27 mouse cellular contexts compared by ENCODE assay signal in the genomic region with DNA sequence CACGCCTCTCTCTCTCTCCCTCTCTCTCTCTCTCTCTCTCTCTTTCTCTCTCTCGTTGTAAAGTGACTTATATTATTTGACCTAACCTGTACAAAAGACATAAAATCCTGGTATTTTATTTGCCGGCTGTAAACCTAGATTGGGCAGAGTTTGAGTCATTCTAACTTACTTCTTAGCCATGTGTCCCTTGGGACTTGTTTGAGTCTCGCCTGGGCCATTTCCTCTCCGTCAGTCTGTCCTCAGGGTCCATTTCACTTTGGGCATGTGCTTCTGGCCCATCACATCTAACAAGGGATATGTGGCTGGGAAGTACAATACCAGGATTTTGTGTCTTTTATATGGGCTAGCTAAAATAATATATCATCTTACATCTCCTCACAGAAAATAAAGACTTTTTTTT. TPM values are rescaled to one million over a fixed set of nuclear protein-coding genes. Genes with fewer than 3 reads are reported as not detected.
DNase-seq lines count a peak whose midpoint lies in the region; ATAC-seq and TF ChIP-seq lines count a peak whose summit lies in the region.
"Had no signal": no experiment of that assay in that cellular context is flagged by ENCODE, and none has a peak within 500 bp of the region (broad histone marks: within the 10 kb centered on the region; RNA-seq: fewer than 3 reads in every experiment).

No protein-coding gene starts in this region.

- H3K36me3 ChIP-seq in testis, adult 2 months (ENCODE audit: control insufficient read depth, insufficient read depth, low read length), result no peaks in the 10 kb centered on the region
- H3K36me3 ChIP-seq in CH12.LX (replicated peaks in 1 of 2; ENCODE audit: control insufficient read depth in 1 of 2, insufficient read depth in 1 of 2, low read length in 1 of 2), result no peaks in the 10 kb centered on the region
- no peaks in the 10 kb centered on the region for H3K36me3 ChIP-seq in forebrain, postnatal 0 days (ENCODE audit: insufficient read depth)
- H3K36me3 ChIP-seq: embryonic facial prominence, embryonic 13.5 days; embryonic facial prominence, embryonic 15.5 days; forebrain, embryonic 10.5 days; forebrain, embryonic 12.5 days had no signal

- no peak for TF ChIP-seq CTCF in testis, adult 2 months (IDR thresholded peaks at IDR 0.05; ENCODE audit: control insufficient read depth, insufficient read depth, insufficient replicate concordance, low read depth, low read length)
- no peak for TF ChIP-seq CTCF in CH12.LX (conservative IDR thresholded peaks at IDR 0.05 in 1 of 2, IDR thresholded peaks at IDR 0.05 in 1 of 2; ENCODE audit: low read depth in 2 of 2, low read length in 2 of 2)
- no peak for TF ChIP-seq CTCF in forebrain, postnatal 0 days (IDR thresholded peaks at IDR 0.05; ENCODE audit: low read depth)

- H3K27ac ChIP-seq in testis, adult 2 months (ENCODE audit: control insufficient read depth, insufficient read depth, low read depth, low read length), result no peak overlapping the region
- H3K27ac ChIP-seq in CH12.LX (ENCODE audit: insufficient read depth, low read depth), result no peak overlapping the region
- H3K27ac ChIP-seq in forebrain, postnatal 0 days (ENCODE audit: low read depth, low read length), result no peak overlapping the region
- H3K27ac ChIP-seq: embryonic facial prominence, embryonic 13.5 days; embryonic facial prominence, embryonic 15.5 days; forebrain, embryonic 10.5 days; forebrain, embryonic 12.5 days had no signal

- DNase-seq in testis, postnatal 14 days (ENCODE audit: low spot score), result no peak
- peak; percentile 60 for DNase-seq in CH12.LX (ENCODE audit: extremely low read depth)
- DNase-seq in ovary, postnatal 10 days (ENCODE audit: low spot score), result no peak
- DNase-seq in forebrain, postnatal 0 days, result no peak
- DNase-seq: adrenal gland, adult 2 months; adrenal gland, postnatal 10 days; adrenal gland, postnatal 25 days; cerebellum, adult 11 months; cerebellum, adult 18-20 months; cerebellum, adult 8-10 months; cerebellum, adult 9-11 months; cerebellum, postnatal 14 days; cerebellum, postnatal 36 days; embryo, embryonic 11 days had no signal

- no peaks in the 10 kb centered on the region for H3K27me3 ChIP-seq in testis, adult 2 months (ENCODE audit: control insufficient read depth, insufficient read depth, low read length)
- H3K27me3 ChIP-seq in CH12.LX (replicated peaks), result no peaks in the 10 kb centered on the region
- no peaks in the 10 kb centered on the region for H3K27me3 ChIP-seq in forebrain, postnatal 0 days (ENCODE audit: insufficient read depth, low read length)
- H3K27me3 ChIP-seq: embryonic facial prominence, embryonic 13.5 days; embryonic facial prominence, embryonic 15.5 days; forebrain, embryonic 12.5 days had no signal

- no peaks in the 10 kb centered on the region for H3K9me3 ChIP-seq in CH12.LX (replicated peaks; ENCODE audit: low read length)
- H3K9me3 ChIP-seq in forebrain, postnatal 0 days (ENCODE audit: low read length), result no peaks in the 10 kb centered on the region
- H3K9me3 ChIP-seq: embryonic facial prominence, embryonic 13.5 days; embryonic facial prominence, embryonic 15.5 days; forebrain, embryonic 10.5 days; forebrain, embryonic 12.5 days had no signal

- no peak for ATAC-seq in forebrain, postnatal 0 days
- ATAC-seq: CD4-positive, CD25-positive, alpha-beta regulatory T cell, adult 4 months; forebrain, embryonic 14.5 days; forebrain, embryonic 16.5 days had no signal

- WGBS in forebrain, postnatal 0 days, result 82% methylated on average over 5 of the region's 5 CpGs

- no peaks in the 10 kb centered on the region for H3K79me2 ChIP-seq in CH12.LX (replicated peaks; ENCODE audit: control insufficient read depth, extremely low read depth, insufficient read depth, poor library complexity, severe bottlenecking)

- in situ Hi-C loops in CH12.LX (cut with MboI; ENCODE audit: low pct_ligation_motif_present, low pct_unique_long_range_greater_than_20kb, low sequenced_read_pairs), result no loop called here

- no peak for TF ChIP-seq EP300 in CH12.LX (IDR thresholded peaks at IDR 0.05; ENCODE audit: low read length)

- no peak for TF ChIP-seq RAD21 in CH12.LX (IDR thresholded peaks at IDR 0.05; ENCODE audit: low read depth, low read length)

- H3K4me1 ChIP-seq in testis, adult 2 months (ENCODE audit: control insufficient read depth, insufficient read depth, low read length), result no peaks in the 10 kb centered on the region
- peaks cover 0 to 9% of the 10 kb centered on the region in 2 experiments; a peak in 1 of 4 replicates for H3K4me1 ChIP-seq in CH12.LX (ENCODE audit: control insufficient read depth in 1 of 2, insufficient read depth in 2 of 2)
- no peaks in the 10 kb centered on the region for H3K4me1 ChIP-seq in forebrain, postnatal 0 days (ENCODE audit: insufficient read depth)
- H3K4me1 ChIP-seq: embryonic facial prominence, embryonic 13.5 days; embryonic facial prominence, embryonic 15.5 days had no signal

- H3K9ac ChIP-seq in CH12.LX (ENCODE audit: insufficient read depth, low read depth), result no peak overlapping the region
- H3K9ac ChIP-seq in forebrain, postnatal 0 days, result no peak overlapping the region
- H3K9ac ChIP-seq: embryonic facial prominence, embryonic 13.5 days; embryonic facial prominence, embryonic 15.5 days; forebrain, embryonic 12.5 days had no signal

- dilution Hi-C loops in CH12.LX (cut with MboI; ENCODE audit: extremely low pct_ligation_motif_present, extremely low pct_unique_long_range_greater_than_20kb, low sequenced_read_pairs), result no loop called here

- no peak for TF ChIP-seq POLR2A in testis, adult 2 months (IDR thresholded peaks at IDR 0.05; ENCODE audit: control insufficient read depth, low read depth, low read length)
- TF ChIP-seq POLR2A in CH12.LX (IDR thresholded peaks at IDR 0.05; ENCODE audit: low read depth, low read length), result no peak

- peak overlapping the region; percentile 12 for H3K4me2 ChIP-seq in CH12.LX (ENCODE audit: insufficient read depth, low read depth, poor library complexity, severe bottlenecking)
- H3K4me2 ChIP-seq in forebrain, postnatal 0 days (ENCODE audit: low read depth), result no peak overlapping the region
- H3K4me2 ChIP-seq: embryonic facial prominence, embryonic 13.5 days; embryonic facial prominence, embryonic 15.5 days; forebrain, embryonic 12.5 days had no signal

- peak overlapping the region; percentile 60 for H3K4me3 ChIP-seq in testis, adult 2 months (ENCODE audit: control insufficient read depth, low read depth, low read length)
- no peak overlapping the region for H3K4me3 ChIP-seq in CH12.LX (replicated peaks in 1 of 3; ENCODE audit: low read depth in 2 of 3, low read length in 2 of 3, poor library complexity in 1 of 3)
- H3K4me3 ChIP-seq in forebrain, postnatal 0 days (ENCODE audit: low read depth, low read length), result no peak overlapping the region
- H3K4me3 ChIP-seq: embryonic facial prominence, embryonic 13.5 days; embryonic facial prominence, embryonic 15.5 days; erythroblast, embryonic 14.5 days; forebrain, embryonic 10.5 days; forebrain, embryonic 12.5 days had no signal

TF ChIP-seq in CH12.LX, 34 proteins besides CTCF, POLR2A, EP300 and RAD21:
- TF ChIP-seq CHD2 (IDR thresholded peaks at IDR 0.05; ENCODE audit: low read length) (no peak), NELFE (IDR thresholded peaks at IDR 0.05; ENCODE audit: low read depth, low read length) (no peak), RCOR1 (conservative IDR thresholded peaks at IDR 0.05; ENCODE audit: low read depth, low read length) (no peak), BHLHE40 (IDR thresholded peaks at IDR 0.05; ENCODE audit: low read depth, low read length) (no peak), ZMIZ1 (IDR thresholded peaks at IDR 0.05; ENCODE audit: low read depth, low read length) (no peak), PAX5 (IDR thresholded peaks at IDR 0.05; ENCODE audit: low read length) (no peak), IRF4 (IDR thresholded peaks at IDR 0.05; ENCODE audit: low read depth, low read length) (peak; percentile 18; the same call in 1 of the 2 replicates), ELF1 (IDR thresholded peaks at IDR 0.05; ENCODE audit: low read depth, low read length) (no peak), USF2 (conservative IDR thresholded peaks at IDR 0.05; ENCODE audit: low read depth, low read length) (no peak)

RNA-seq across cellular contexts. Expression of a gene that starts 8.3 kb away (rescaled TPM):
- polyA plus RNA-seq in testis, adult 2 months (2012; rRNA removed), result 21.6 and 24.8 TPM in 2 replicates
- total RNA-seq in CH12.LX (2012; rRNA removed), result 22.8 and 28.9 TPM in 2 replicates
- 42.8 and 43.7 TPM in 2 replicates for total RNA-seq in CH12.LX (2014; rRNA removed)
- polyA plus RNA-seq in CH12.LX (2012; ENCODE audit: insufficient read length, low read depth), result 23.3 and 24.8 TPM in 2 replicates
- 55.9 and 73.0 TPM in 2 replicates for total RNA-seq in forebrain, postnatal 0 days (2014; rRNA removed)
- 22.2 and 24.1 TPM in 2 replicates for polyA plus RNA-seq in forebrain, postnatal 0 days (2015; fragmentation: Nextera tagmentation; extraction: Ambion mirVana)

RNA-seq across cellular contexts. Expression of a gene that starts 10.5 kb away (rescaled TPM):
- 15.3 and 20.9 TPM in 2 replicates for polyA plus RNA-seq in testis, adult 2 months (2012; rRNA removed)
- total RNA-seq in CH12.LX (2012; rRNA removed) (not detected in 2 replicates), CH12.LX (2014; rRNA removed) (not detected in 2 replicates)
- polyA plus RNA-seq in CH12.LX (2012; ENCODE audit: insufficient read length, low read depth), result not detected in 2 replicates
- 0.15 TPM in 1 of 2 replicates, not detected in the other for total RNA-seq in forebrain, postnatal 0 days (2014; rRNA removed)
- polyA plus RNA-seq in forebrain, postnatal 0 days (2015; fragmentation: Nextera tagmentation; extraction: Ambion mirVana), result 0.43 and 0.74 TPM in 2 replicates
- total RNA-seq: adrenal gland, adult 2 months; adrenal gland, postnatal 25 days; common myeloid progenitor, adult 5-6 weeks; ES-E14; MEL had no signal
- polyA plus RNA-seq: adrenal gland, adult 2 months; CD4-positive, CD25-positive, alpha-beta regulatory T cell, adult 4 months; embryonic facial prominence, embryonic 11.5 days; embryonic facial prominence, embryonic 13.5 days; embryonic facial prominence, embryonic 15.5 days; erythroblast, embryonic 14.5 days; forebrain, embryonic 14.5 days had no signal

RNA-seq across cellular contexts. Expression of a gene that starts 54.0 kb away (rescaled TPM):
- polyA plus RNA-seq in testis, adult 2 months (2012; rRNA removed), result 0.05 TPM in 1 of 2 replicates, not detected in the other
- total RNA-seq in CH12.LX (2012; rRNA removed), result not detected in 2 replicates
- not detected in 2 replicates for total RNA-seq in CH12.LX (2014; rRNA removed)
- not detected in 2 replicates for polyA plus RNA-seq in CH12.LX (2012; ENCODE audit: insufficient read length, low read depth)
- total RNA-seq in forebrain, postnatal 0 days (2014; rRNA removed), result 0.54 and 0.95 TPM in 2 replicates
- polyA plus RNA-seq in forebrain, postnatal 0 days (2015; fragmentation: Nextera tagmentation; extraction: Ambion mirVana), result 0.45 and 0.76 TPM in 2 replicates
- total RNA-seq: adrenal gland, postnatal 25 days; common myeloid progenitor, adult 5-6 weeks; MEL had no signal
- polyA plus RNA-seq: erythroblast, embryonic 14.5 days had no signal
